ENCODE assay signal across 8 mouse cellular contexts in genomic region chr7:97297466-97297865, GRCm38 (mm10). TPM values are rescaled to one million over a fixed set of nuclear protein-coding genes. Genes with fewer than 3 reads are reported as not detected.
A peak's percentile ranks its signal among the peaks of the same experiment; 100 is the strongest.
DNase-seq lines count a peak whose midpoint lies in the region; ATAC-seq and TF ChIP-seq lines count a peak whose summit lies in the region.

No protein-coding gene starts in this region.

- ATAC-seq in CD4-positive, CD25-positive, alpha-beta regulatory T cell, adult 4 months = peak; percentile 57

- peak; percentile 48 for DNase-seq in Muller cell, postnatal 12 days (ENCODE audit: inconsistent ontology term)
- peak; percentile 76 to 78 for DNase-seq in cerebellum, postnatal 14 days
- DNase-seq in gastrocnemius, adult 8-10 months (ENCODE audit: low spot score in 2 of 2) = peak; percentile 21 to 39
- peak; percentile 67 to 72 for DNase-seq in kidney, postnatal 4 days
- peak; percentile 48 for DNase-seq in lung, adult 2 months
- peak; percentile 85 for DNase-seq in retina, embryonic 14.5 days (ENCODE audit: low spot score)
- DNase-seq in urinary bladder, postnatal 36 days (ENCODE audit: low spot score in 2 of 2) = peak; percentile 37 to 48

- no peak overlapping the region for H3K4me3 ChIP-seq in lung, adult 2 months (replicated peaks; ENCODE audit: extremely low read depth, low read depth, low read length)

- TF ChIP-seq CTCF in lung, adult 2 months (IDR thresholded peaks at IDR 0.05; ENCODE audit: insufficient read depth, low read length) = peak; percentile 46

- H3K4me1 ChIP-seq in lung, adult 2 months (ENCODE audit: control insufficient read depth, insufficient read depth, low read length) = no peaks in the 10 kb centered on the region

- no peak for TF ChIP-seq POLR2A in lung, adult 2 months (IDR thresholded peaks at IDR 0.05; ENCODE audit: borderline replicate concordance, extremely low read depth, low read depth, low read length)

- WGBS in lung, adult 2 months = 5% methylated on average over 2 of the region's 2 CpGs

RNA-seq across cellular contexts. Expression of gene Usp35, which starts 34.4 kb away (rescaled TPM):
- 1 to 10 TPM; 1.4 to 2.7 TPM for polyA plus RNA-seq in CD4-positive, CD25-positive, alpha-beta regulatory T cell, adult 4 months (2017; shearing (Covaris generic))
- total RNA-seq in gastrocnemius, adult 8-10 months (2022) = 1 to 10 TPM in 1 of 4 experiments, under 1 TPM in 3; 0.56 to 1.2 (median 0.80) TPM
- 5.3 and 9.2 TPM in 2 replicates for polyA plus RNA-seq in lung, adult 2 months (2012; rRNA removed)

RNA-seq across cellular contexts. Expression of gene Kctd21, which starts 34.7 kb away (rescaled TPM):
- 1 to 10 TPM; 1.7 to 3.1 TPM for polyA plus RNA-seq in CD4-positive, CD25-positive, alpha-beta regulatory T cell, adult 4 months (2017; shearing (Covaris generic))
- total RNA-seq in gastrocnemius, adult 8-10 months (2022) = 1 to 10 TPM; 3.3 to 4.1 (median 3.9) TPM
- 7.9 and 11.5 TPM in 2 replicates for polyA plus RNA-seq in lung, adult 2 months (2012; rRNA removed)

Comparison
In these comparisons a context has a peak if more than half of its experiments do, and no peak if none do; other contexts are left out.
1. DNase-seq: peak in every context shown above with its lines; median percentile 85 in retina, embryonic 14.5 days; 77 in cerebellum, postnatal 14 days; 70 in kidney, postnatal 4 days; 48 in Muller cell, postnatal 12 days; 48 in lung, adult 2 months; 42 in urinary bladder, postnatal 36 days; 30 in gastrocnemius, adult 8-10 months.